Mouse (Mus musculus): ENCODE results near the gene Epb41l3. TPM values are rescaled to one million over a fixed set of nuclear protein-coding genes. Genes with fewer than 3 reads are reported as not detected.

Epb41l3 gene
- polyA plus RNA-seq, 2 experiments, result 3.1 to 5.6 TPM

- Histone ChIP-seq H3K27me3 (ENCODE audit: control insufficient read depth, insufficient read depth, low read length) (no peaks in the 10 kb centered on the region), H3K4me2 (ENCODE audit: low read depth) (no peak overlapping the region), H3K9ac (replicated peaks) (no peak overlapping the region), H3K4me1 (replicated peaks; ENCODE audit: control insufficient read depth in 2 of 2, insufficient read depth in 2 of 2, low read length in 1 of 2) (no peaks in the 10 kb centered on the region), H3K36me3 (replicated peaks; ENCODE audit: control insufficient read depth, insufficient read depth, low read depth) (no peaks in the 10 kb centered on the region), H3K9me3 (ENCODE audit: control insufficient read depth, low read length) (no peaks in the 10 kb centered on the region), H3K4me3 (ENCODE audit: insufficient read depth in 1 of 2, low read depth in 2 of 2, low read length in 2 of 2) (no peak overlapping the region), H3K27ac (no peak overlapping the region)
- TF ChIP-seq CTCF (IDR thresholded peaks at IDR 0.05; ENCODE audit: low read depth), result no peak
- no peak for TF ChIP-seq EP300 (IDR thresholded peaks at IDR 0.05; ENCODE audit: low read depth)
- WGBS (ENCODE audit: insufficient replicate concordance), result 64% methylated on average over 5 of the region's 5 CpGs
- DNase-seq (ENCODE audit: low read depth in 3 of 3, low spot score in 3 of 3), result no peak
- no peak for ATAC-seq (ENCODE audit: insufficient read depth)
Measured at GRCm38 (mm10) chr17:69231360-69231759, 155.9 kb downstream of the Epb41l3 start.

- 73% methylated on average over 3 of the region's 3 CpGs for WGBS (ENCODE audit: insufficient replicate concordance)
- DNase-seq (ENCODE audit: low read depth in 3 of 3, low spot score in 3 of 3), result no peak
- TF ChIP-seq CTCF (IDR thresholded peaks at IDR 0.05; ENCODE audit: low read depth), result no peak
- TF ChIP-seq EP300 (IDR thresholded peaks at IDR 0.05; ENCODE audit: low read depth), result no peak
Measured at GRCm38 (mm10) chr17:69237172-69237571, 161.7 kb downstream of the Epb41l3 start.

GRCm38 (mm10) chr17:69238810-69239373, 163.4 kb downstream of the Epb41l3 start:
- WGBS (ENCODE audit: insufficient replicate concordance), result 77% methylated on average over 4 of the region's 4 CpGs
- H3K9me3 ChIP-seq (ENCODE audit: control insufficient read depth, low read length), result no peaks in the 10 kb centered on the region
- H3K4me3 ChIP-seq (ENCODE audit: insufficient read depth in 1 of 2, low read depth in 2 of 2, low read length in 2 of 2), result no peak overlapping the region
- ATAC-seq (ENCODE audit: insufficient read depth) (no peak), DNase-seq (ENCODE audit: low read depth in 3 of 3, low spot score in 3 of 3) (no peak)
- H3K9ac ChIP-seq (replicated peaks), result no peak overlapping the region
- H3K27ac ChIP-seq, result no peak overlapping the region
- no peak overlapping the region for H3K4me2 ChIP-seq (ENCODE audit: low read depth)
- H3K27me3 ChIP-seq (ENCODE audit: control insufficient read depth, insufficient read depth, low read length), result no peaks in the 10 kb centered on the region
- no peak for TF ChIP-seq EP300 (IDR thresholded peaks at IDR 0.05; ENCODE audit: low read depth)
- TF ChIP-seq CTCF (IDR thresholded peaks at IDR 0.05; ENCODE audit: low read depth), result no peak
- no peaks in the 10 kb centered on the region for H3K4me1 ChIP-seq (replicated peaks; ENCODE audit: control insufficient read depth in 2 of 2, insufficient read depth in 2 of 2, low read length in 1 of 2)
- no peaks in the 10 kb centered on the region for H3K36me3 ChIP-seq (replicated peaks; ENCODE audit: control insufficient read depth, insufficient read depth, low read depth)

More at GRCm38 (mm10) chr17:69237172-69237571, 161.7 kb downstream of the Epb41l3 start:
- Histone ChIP-seq H3K9ac (replicated peaks) (no peak overlapping the region), H3K9me3 (ENCODE audit: control insufficient read depth, low read length) (no peaks in the 10 kb centered on the region), H3K27ac (no peak overlapping the region), H3K36me3 (replicated peaks; ENCODE audit: control insufficient read depth, insufficient read depth, low read depth) (no peaks in the 10 kb centered on the region), H3K4me3 (ENCODE audit: insufficient read depth in 1 of 2, low read depth in 2 of 2, low read length in 2 of 2) (no peak overlapping the region), H3K4me1 (replicated peaks; ENCODE audit: control insufficient read depth in 2 of 2, insufficient read depth in 2 of 2, low read length in 1 of 2) (no peaks in the 10 kb centered on the region), H3K27me3 (ENCODE audit: control insufficient read depth, insufficient read depth, low read length) (no peaks in the 10 kb centered on the region), H3K4me2 (ENCODE audit: low read depth) (no peak overlapping the region)
- ATAC-seq (ENCODE audit: insufficient read depth), result no peak

GRCm38 (mm10) chr17:69239423-69239822, 163.9 kb downstream of the Epb41l3 start:
- Histone ChIP-seq H3K4me1 (replicated peaks; ENCODE audit: control insufficient read depth in 2 of 2, insufficient read depth in 2 of 2, low read length in 1 of 2) (no peaks in the 10 kb centered on the region), H3K27me3 (ENCODE audit: control insufficient read depth, insufficient read depth, low read length) (no peaks in the 10 kb centered on the region), H3K4me3 (ENCODE audit: insufficient read depth in 1 of 2, low read depth in 2 of 2, low read length in 2 of 2) (no peak overlapping the region), H3K4me2 (ENCODE audit: low read depth) (no peak overlapping the region), H3K9me3 (ENCODE audit: control insufficient read depth, low read length) (no peaks in the 10 kb centered on the region), H3K36me3 (replicated peaks; ENCODE audit: control insufficient read depth, insufficient read depth, low read depth) (no peaks in the 10 kb centered on the region), H3K9ac (replicated peaks) (no peak overlapping the region), H3K27ac (no peak overlapping the region)
- TF ChIP-seq CTCF (IDR thresholded peaks at IDR 0.05; ENCODE audit: low read depth) (no peak), EP300 (IDR thresholded peaks at IDR 0.05; ENCODE audit: low read depth) (no peak)
- ATAC-seq (ENCODE audit: insufficient read depth) (no peak), DNase-seq (ENCODE audit: low read depth in 3 of 3, low spot score in 3 of 3) (no peak)
- 72% methylated on average over 6 of the region's 6 CpGs for WGBS (ENCODE audit: insufficient replicate concordance)

- Histone ChIP-seq H3K9ac (replicated peaks) (no peak overlapping the region), H3K36me3 (replicated peaks; ENCODE audit: control insufficient read depth, insufficient read depth, low read depth) (no peaks in the 10 kb centered on the region), H3K27me3 (ENCODE audit: control insufficient read depth, insufficient read depth, low read length) (no peaks in the 10 kb centered on the region), H3K27ac (no peak overlapping the region), H3K9me3 (ENCODE audit: control insufficient read depth, low read length) (no peaks in the 10 kb centered on the region), H3K4me1 (replicated peaks; ENCODE audit: control insufficient read depth in 2 of 2, insufficient read depth in 2 of 2, low read length in 1 of 2) (no peaks in the 10 kb centered on the region), H3K4me3 (ENCODE audit: insufficient read depth in 1 of 2, low read depth in 2 of 2, low read length in 2 of 2) (no peak overlapping the region), H3K4me2 (ENCODE audit: low read depth) (no peak overlapping the region)
- 82% methylated on average over 9 of the region's 9 CpGs for WGBS (ENCODE audit: insufficient replicate concordance)
- DNase-seq (ENCODE audit: low read depth in 3 of 3, low spot score in 3 of 3) (no peak), ATAC-seq (ENCODE audit: insufficient read depth) (no peak)
- TF ChIP-seq CTCF (IDR thresholded peaks at IDR 0.05; ENCODE audit: low read depth) (no peak), EP300 (IDR thresholded peaks at IDR 0.05; ENCODE audit: low read depth) (no peak)
Measured at GRCm38 (mm10) chr17:69255834-69256233, 180.4 kb downstream of the Epb41l3 start.
